Mouse (Mus musculus): ENCODE data around the gene B3galnt1. TPM values are rescaled to one million over a fixed set of nuclear protein-coding genes. Genes with fewer than 3 reads are reported as not detected.

B3galnt1 gene
- total RNA-seq (2021): 10 to 100 TPM; 43.2 to 44.5 TPM
- long read RNA-seq, experiment 1, transcript B3galnt1-201 (3 exons, 2,028 nt): major isoform, 61 of 68 reads
- long read RNA-seq, experiment 1, partial matches to known transcripts: 3 of 68 reads
- long read RNA-seq, experiment 1, other reads (novel, unspliced or antisense): 4 of 68 reads
- long read RNA-seq, experiment 2, transcript B3galnt1-201 (3 exons, 2,028 nt): major isoform, 72 of 86 reads
- long read RNA-seq, experiment 2, partial matches to known transcripts: 5 of 86 reads
- long read RNA-seq, experiment 2, other reads (novel, unspliced or antisense): 9 of 86 reads

GRCm38 (mm10) chr3:69598261-69599165 is at the start of gene B3galnt1:
Gene B3galnt1 (minus strand): TSS chr3:69598960.
- DNase-seq (ENCODE audit: low spot score in 2 of 2): peak; percentile 61 to 63

DNA sequence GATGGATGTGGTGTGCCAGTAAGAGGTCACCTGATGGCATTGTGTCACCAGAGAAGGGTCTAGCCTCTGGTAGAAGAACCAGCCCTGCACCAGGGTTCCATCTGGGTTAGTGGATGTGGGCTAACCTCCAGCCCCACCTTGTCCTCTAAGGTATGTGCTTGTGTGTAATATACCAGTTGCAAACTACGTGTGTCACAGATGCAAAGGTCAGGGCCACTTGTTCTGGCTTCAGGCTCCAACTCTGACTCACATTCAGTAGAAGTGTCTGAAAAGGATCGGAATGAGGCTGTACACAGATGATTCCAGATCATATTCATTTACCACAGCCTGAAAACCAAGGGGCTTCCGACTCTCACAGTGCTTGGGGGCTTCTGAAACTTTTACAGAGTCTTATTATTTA is 35.8 kb upstream of the B3galnt1 start:
- DNase-seq (ENCODE audit: low spot score in 2 of 2): no peak

GRCm38 (mm10) chr3:69633706-69634420 is 35.1 kb upstream of the B3galnt1 start:
- no peak for DNase-seq (ENCODE audit: low spot score in 2 of 2)

DNA sequence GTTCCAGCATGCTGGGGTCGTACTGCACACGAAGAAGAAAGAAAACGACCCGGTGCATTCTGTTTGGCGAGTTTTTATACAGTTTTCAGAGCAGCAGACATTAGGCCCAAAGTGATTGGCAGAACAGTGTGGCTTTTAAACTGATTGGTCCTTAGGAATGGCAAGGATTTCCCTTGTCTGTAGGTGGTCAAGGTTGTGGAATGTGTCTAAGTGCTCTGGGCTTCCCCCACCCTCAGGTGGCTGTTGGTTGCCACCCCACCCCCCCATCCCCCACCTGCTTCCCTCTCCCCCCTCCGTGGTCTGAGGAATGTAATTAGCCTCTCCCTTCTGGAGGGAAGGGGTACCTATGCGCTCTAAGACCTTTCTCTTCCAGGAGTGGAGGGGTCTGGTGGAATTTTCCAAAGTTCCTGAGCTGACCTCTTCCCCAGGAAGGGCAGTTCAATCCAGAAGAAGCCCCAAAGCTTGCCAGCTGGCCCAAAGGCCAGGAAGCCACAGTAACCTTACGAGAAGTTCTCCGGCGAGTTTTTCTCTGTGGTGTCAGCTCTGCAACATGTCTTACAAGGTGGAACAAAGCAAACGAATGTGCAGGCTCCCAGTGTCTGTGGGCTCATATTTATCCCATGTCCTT is 28.3 kb upstream of the B3galnt1 start:
- DNase-seq (ENCODE audit: low spot score in 2 of 2): no peak

DNA sequence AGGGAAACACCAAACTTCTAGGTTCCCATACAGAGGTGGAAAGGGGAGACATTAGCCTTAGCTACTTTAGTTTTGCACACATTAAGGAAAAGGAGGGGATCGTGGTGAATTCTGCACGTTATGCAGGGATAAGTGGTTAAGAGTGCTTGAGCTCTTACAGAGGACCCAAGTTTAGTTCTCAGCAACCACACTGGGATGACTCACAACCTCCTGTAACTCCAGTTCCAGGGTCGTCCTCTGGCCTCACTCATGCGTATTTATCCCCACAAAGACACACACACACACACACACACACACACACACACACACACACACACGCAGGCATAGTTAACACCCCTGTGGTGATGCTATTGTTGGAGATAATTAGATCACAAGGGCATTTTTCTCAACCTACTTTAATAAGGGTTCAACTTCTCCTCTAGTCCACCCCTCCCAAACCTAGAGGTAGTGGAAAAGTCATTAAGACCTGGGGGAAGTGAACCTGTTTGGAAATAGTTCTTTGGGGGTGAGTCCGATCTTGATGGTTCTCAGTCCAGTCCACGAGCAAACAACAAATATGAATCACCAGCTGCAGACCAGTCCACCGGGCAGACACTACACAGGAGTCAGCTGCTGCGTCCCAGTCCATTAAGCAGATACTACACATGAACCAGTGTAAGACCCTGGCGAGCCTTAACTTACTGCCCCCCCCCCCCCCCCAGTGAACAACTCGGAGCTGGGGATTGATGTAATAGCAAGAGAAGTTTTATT is 27.6 kb upstream of the B3galnt1 start:
- no peak for DNase-seq (ENCODE audit: low spot score in 2 of 2)

DNA sequence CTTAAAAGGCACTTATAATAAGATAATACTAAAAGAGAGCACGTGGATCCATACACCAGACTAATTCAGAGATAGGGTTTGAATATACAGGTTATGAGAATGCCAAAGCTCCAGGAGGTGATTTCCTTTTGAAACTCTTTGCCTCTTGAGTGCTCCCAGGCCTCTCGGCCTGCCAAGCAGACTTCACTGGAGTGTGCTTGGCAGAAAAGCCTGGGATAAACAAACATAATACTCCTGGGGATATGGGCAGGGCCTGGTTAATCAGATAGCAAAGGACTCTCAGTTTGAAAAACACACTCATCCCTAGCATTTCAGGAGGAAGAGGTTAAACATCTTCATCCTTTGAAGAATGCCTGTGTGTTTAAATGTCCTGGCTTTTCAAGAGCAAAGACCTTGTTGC is 25.4 kb upstream of the B3galnt1 start:
- DNase-seq (ENCODE audit: low spot score in 2 of 2): no peak

- no peak for DNase-seq (ENCODE audit: low spot score in 2 of 2)
Observed at GRCm38 (mm10) chr3:69607909-69608308, 9.1 kb upstream of the B3galnt1 start.

- DNase-seq (ENCODE audit: low spot score in 2 of 2): no peak
Observed at GRCm38 (mm10) chr3:69607468-69607867, 8.7 kb upstream of the B3galnt1 start.

GRCm38 (mm10) chr3:69606923-69607322 is 8.2 kb upstream of the B3galnt1 start:
- DNase-seq (ENCODE audit: low spot score in 2 of 2): no peak

DNA sequence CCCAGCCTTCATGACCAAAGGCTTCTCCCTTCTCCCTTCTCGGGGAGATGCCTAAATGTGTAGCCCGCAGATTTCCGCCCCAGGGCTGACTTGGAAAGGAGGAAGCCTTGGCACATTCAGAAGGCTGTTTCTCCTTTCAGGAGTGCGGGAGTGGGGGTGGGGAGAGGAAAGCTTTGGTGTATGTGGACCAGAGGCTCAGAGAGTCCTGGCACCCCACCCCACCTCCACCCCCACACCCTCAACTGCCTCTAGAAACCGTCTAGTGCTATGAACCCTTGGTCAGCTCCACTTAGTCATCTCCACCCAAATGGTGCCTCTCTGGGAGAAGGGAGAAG is 373 bp upstream of the B3galnt1 start:
- DNase-seq (ENCODE audit: low spot score in 2 of 2): no peak

DNA sequence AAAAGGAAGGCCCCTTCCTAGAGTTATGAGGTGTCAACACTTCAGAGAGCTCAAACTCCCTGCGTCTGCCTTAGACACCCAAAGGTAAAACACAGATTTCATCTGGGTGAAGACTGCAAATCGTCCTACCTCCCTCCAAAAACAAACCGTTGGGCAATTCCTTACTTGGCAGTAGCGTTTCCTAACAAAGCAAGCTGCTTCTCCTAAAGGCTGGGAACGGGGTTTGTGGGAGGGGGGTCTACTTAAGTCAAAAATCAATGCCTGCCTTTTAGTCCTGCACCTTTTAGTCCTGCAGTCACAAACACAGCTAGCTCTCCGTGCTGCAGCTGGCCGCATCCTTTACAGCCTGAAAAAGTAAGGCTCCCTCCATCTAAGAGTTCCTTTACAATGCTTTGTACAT is 944 bp downstream of the B3galnt1 start:
- DNase-seq (ENCODE audit: low spot score in 2 of 2): no peak

DNA sequence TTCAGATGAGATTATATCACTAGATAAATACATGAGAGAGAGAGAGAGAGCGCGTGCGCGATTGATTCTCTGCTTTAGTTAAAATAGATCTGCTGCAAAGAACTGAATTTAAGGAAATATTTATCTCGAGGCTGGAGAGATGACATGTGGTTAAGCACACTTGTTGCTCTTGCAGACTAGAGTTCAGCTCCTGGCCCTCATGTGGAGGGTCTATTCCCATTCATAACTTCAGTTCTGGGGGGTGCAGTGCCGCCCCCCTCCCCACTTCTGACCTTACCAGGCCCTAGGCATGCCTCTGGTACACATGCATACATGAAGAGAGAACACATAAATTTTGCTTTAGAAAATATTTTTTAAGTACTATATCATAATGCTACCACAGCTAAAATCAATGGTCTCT is 1.5 kb downstream of the B3galnt1 start:
- DNase-seq (ENCODE audit: low spot score in 2 of 2): no peak

- DNase-seq (ENCODE audit: low spot score in 2 of 2): no peak
Observed at GRCm38 (mm10) chr3:69596116-69596515, 2.6 kb downstream of the B3galnt1 start.

- no peak for DNase-seq (ENCODE audit: low spot score in 2 of 2)
Observed at GRCm38 (mm10) chr3:69594071-69594470, 4.7 kb downstream of the B3galnt1 start.

DNA sequence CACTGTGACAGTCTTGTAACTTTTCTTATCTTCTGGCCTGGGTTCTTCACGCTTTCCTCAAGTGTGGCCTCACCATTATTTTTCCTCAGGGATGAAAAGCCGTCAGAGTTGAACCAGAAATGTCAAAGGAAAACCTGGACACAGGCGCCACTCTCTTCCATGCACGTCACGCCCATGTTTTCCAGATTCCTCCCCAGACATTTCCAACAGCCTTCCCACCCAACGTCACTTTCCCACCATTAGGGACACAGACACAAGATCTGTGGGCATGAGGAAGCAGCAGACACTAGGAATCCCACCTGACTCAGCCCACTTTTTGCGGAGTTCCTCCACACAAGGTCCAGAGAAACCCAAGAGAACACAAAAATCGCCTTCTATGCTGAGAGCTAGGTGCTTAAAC is 5.3 kb downstream of the B3galnt1 start:
- no peak for DNase-seq (ENCODE audit: low spot score in 2 of 2)

DNA sequence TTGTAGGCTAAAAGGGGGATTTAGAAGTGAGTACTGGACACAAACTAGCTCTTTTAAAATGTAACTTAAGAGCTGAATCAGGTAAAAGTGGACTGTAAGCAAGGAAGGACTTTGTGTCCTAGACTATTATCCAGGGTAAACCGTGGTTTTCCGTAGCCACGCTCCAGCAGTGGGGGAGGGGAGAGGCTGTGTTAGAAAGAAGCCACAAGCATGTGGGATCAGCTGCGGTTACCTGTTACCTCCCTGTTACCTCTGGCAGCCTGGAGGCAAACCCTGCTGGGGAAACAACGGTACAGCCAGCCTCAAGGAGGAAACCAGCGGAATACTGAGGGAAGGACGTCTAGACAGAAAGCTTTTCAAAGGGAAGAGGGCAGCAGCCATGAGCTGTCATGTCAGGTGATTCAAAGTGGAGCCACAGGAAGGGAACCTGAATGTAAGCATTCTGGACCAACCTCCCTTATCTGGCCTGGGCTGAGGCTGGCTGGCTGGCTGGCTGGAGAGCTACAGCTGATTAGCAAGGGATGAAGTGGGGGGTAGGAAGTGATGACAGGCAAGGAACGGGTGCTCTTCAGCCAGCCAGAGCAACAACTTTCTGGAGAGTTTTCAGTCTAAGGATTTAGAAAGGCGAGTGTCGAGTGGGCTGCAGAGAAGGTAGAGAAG is 10.5 kb downstream of the B3galnt1 start:
- no peak for DNase-seq (ENCODE audit: low spot score in 2 of 2)

GRCm38 (mm10) chr3:69583798-69584197 is 15.0 kb downstream of the B3galnt1 start:
- DNase-seq (ENCODE audit: low spot score in 2 of 2): no peak

GRCm38 (mm10) chr3:69578791-69579190 is 20.0 kb downstream of the B3galnt1 start:
- DNase-seq (ENCODE audit: low spot score in 2 of 2): no peak

DNA sequence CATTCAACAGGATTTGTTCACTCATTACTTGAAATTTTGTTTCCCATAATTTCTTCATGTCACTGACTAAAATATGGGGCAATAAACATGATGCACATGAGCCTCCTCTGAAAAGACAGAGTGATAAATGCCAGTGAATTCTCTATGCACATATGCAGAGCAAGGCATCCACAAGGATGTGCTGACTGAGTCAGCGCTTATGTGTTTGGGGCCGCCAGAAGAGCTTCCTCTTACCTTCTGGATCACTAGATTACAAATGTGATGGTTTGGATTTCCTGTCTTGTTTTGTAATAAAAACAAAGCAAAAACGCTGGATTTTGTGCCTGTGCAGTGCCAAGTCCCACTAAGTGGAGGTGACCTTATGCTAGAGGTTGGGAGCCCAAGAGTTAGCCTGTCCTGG is 22.0 kb downstream of the B3galnt1 start:
- no peak for DNase-seq (ENCODE audit: low spot score in 2 of 2)

- no peak for DNase-seq (ENCODE audit: low spot score in 2 of 2)
Observed at GRCm38 (mm10) chr3:69575577-69575976, 23.2 kb downstream of the B3galnt1 start.

Data from layer of hippocampus, postnatal 14 days (tissue).